18 mouse cellular contexts compared by ENCODE assay signal in the genomic region with DNA sequence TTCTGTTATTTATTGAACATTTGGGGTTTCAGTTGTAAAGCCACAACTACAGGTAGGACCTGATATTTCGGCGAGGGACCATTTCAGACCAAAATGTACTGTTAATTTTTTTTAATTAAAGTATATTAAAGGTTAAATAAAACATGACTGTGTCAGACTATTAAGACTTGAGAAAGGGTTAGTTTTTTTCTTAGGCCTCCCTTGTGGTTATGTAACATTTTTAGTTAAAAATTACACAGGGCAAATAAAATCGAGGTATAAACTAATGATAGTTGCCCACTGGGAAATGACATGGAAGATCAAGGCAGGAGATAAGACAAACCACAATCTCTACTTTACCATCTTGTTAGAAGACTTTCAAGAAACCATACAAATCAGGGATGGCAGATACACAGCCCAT.
"Had no signal": no experiment of that assay in that cellular context is flagged by ENCODE, and none has a peak within 500 bp of the region (broad histone marks: within the 10 kb centered on the region; RNA-seq: fewer than 3 reads in every experiment).

No protein-coding gene starts in this region.

- DNase-seq: kidney, adult 18-20 months; kidney, postnatal 14 days; lung, embryonic 14.5 days; right cerebral cortex, adult 18-20 months; right cerebral cortex, postnatal 14 days; right cerebral cortex, postnatal 4 days; thymus, adult 2 months; thymus, postnatal 14 days; thymus, postnatal 4 days had no signal

- H3K4me2 ChIP-seq: lung, embryonic 14.5 days; midbrain, embryonic 12.5 days; midbrain, embryonic 15.5 days; neural tube, embryonic 12.5 days; neural tube, embryonic 15.5 days had no signal

- H3K27me3 ChIP-seq: midbrain, embryonic 12.5 days; midbrain, embryonic 15.5 days; neural tube, embryonic 12.5 days; neural tube, embryonic 15.5 days had no signal

- H3K4me3 ChIP-seq: midbrain, embryonic 12.5 days; midbrain, embryonic 15.5 days; neural tube, embryonic 12.5 days; neural tube, embryonic 15.5 days had no signal

- H3K9ac ChIP-seq: lung, embryonic 14.5 days; midbrain, embryonic 12.5 days; midbrain, embryonic 15.5 days; neural tube, embryonic 12.5 days; neural tube, embryonic 15.5 days had no signal

- H3K27ac ChIP-seq: macrophage; midbrain, embryonic 12.5 days; midbrain, embryonic 15.5 days; neural tube, embryonic 12.5 days; neural tube, embryonic 15.5 days; stomach, postnatal 0 days had no signal

- H3K9me3 ChIP-seq: midbrain, embryonic 12.5 days; midbrain, embryonic 15.5 days; neural tube, embryonic 12.5 days; neural tube, embryonic 15.5 days had no signal

- ATAC-seq: inflammation-experienced regulatory T-cells, adult 6 months; intestine, embryonic 16.5 days; lung, postnatal 0 days; midbrain, embryonic 15.5 days had no signal

- H3K4me1 ChIP-seq: midbrain, embryonic 15.5 days had no signal
